Mouse (Mus musculus) hindbrain, embryonic 14.5 days (tissue): ENCODE results near the gene Lix1l. TPM values are rescaled to one million over a fixed set of nuclear protein-coding genes. Genes with fewer than 3 reads are reported as not detected.
A peak's percentile ranks its signal among the peaks of the same experiment; 100 is the strongest.

ENCODE experiments used
- ATAC-seq: fragments of 200-750 bp; cut with Nextera tagmentation; 2 replicates; pipeline ENCODE4 v1.8.0; 2017; ENCODE audit warnings: moderate number of reproducible peaks, mild to moderate bottlenecking, moderate TSS enrichment, moderate library complexity; ENCODE audit not compliant: low FRiP score
- DNase-seq: peaks from one replicate; pipeline ENCODE4 v3.0.0-alpha.2; 2015; ENCODE audit warnings: low spot score
- H3K27ac ChIP-seq: fragments of 300-500 bp; sonication (generic); 2 replicates; pipeline ENCODE4 v1.5.1; 2014; ENCODE audit warnings: mild to moderate bottlenecking, moderate library complexity
- H3K27me3 ChIP-seq: fragments of 300-500 bp; sonication (generic); 2 replicates; pipeline ENCODE4 v1.6.1; 2014; ENCODE audit warnings: mild to moderate bottlenecking, low read length, mixed read lengths; ENCODE audit not compliant: control insufficient read depth, insufficient read depth
- H3K36me3 ChIP-seq: fragments of 300-500 bp; sonication (generic); replicated peaks from 2 replicates; pipeline ENCODE4 v1.6.1; 2014; ENCODE audit not compliant: control insufficient read depth, insufficient read depth
- H3K4me1 ChIP-seq: fragments of 300-500 bp; sonication (generic); replicated peaks from 2 replicates; pipeline ENCODE4 v1.6.1; 2014; ENCODE audit warnings: antibody characterized with exemption, low read length, mixed read lengths; ENCODE audit not compliant: control insufficient read depth, insufficient read depth
- H3K4me2 ChIP-seq: fragments of 300-500 bp; sonication (generic); replicated peaks from 2 replicates; pipeline ENCODE4 v1.6.1; 2014; ENCODE audit warnings: mild to moderate bottlenecking, moderate library complexity
- H3K4me3 ChIP-seq: fragments of 300-500 bp; sonication (generic); replicated peaks from 2 replicates; pipeline ENCODE4 v1.5.1; 2014; ENCODE audit warnings: mild to moderate bottlenecking, low read length
- H3K9ac ChIP-seq: fragments of 300-500 bp; sonication (generic); 2 replicates; pipeline ENCODE4 v1.6.1; 2014
- H3K9me3 ChIP-seq: fragments of 300-500 bp; sonication (generic); 2 replicates; pipeline ENCODE4 v1.6.1; 2016; ENCODE audit warnings: low read length; ENCODE audit not compliant: control insufficient read depth
- WGBS: fragments of 180-500 bp; shearing (Covaris S2); extraction: QIAGEN DNeasy Blood & Tissue Kit; methylation state at CpG from one replicate; pipeline ENCODE4 v1.1.7; 2014; 5-methylcytosine and 5-hydroxymethylcytosine counted together
- polyA plus RNA-seq: library from polyadenylated mRNA; unstranded; fragments of >200 nt; fragmentation: Nextera tagmentation; extraction: Ambion mirVana; gene quantifications from 2 replicates; pipeline ENCODE4 v1.2.1, GENCODE M21; 2014

Gene Lix1l
- polyA plus RNA-seq, 1 experiment from 2014 or later, result 6.1 TPM

GRCm38 (mm10) chr3:96579239-96579750 lies 21.7 kb upstream of the Lix1l start:
- H3K4me1 ChIP-seq, result peaks cover 14% of the 10 kb centered on the region; the same call in 1 of the 2 replicates
- ATAC-seq (no peak), DNase-seq (no peak)
- no peak overlapping the region for H3K4me3 ChIP-seq
- H3K4me2 ChIP-seq, result no peak overlapping the region
- H3K9ac ChIP-seq, result no peak overlapping the region
- 0 out of 2 replicates have a peak, but pooled peaks cover 2% of the 10 kb centered on the region for H3K27me3 ChIP-seq
- H3K9me3 ChIP-seq, result no peaks in the 10 kb centered on the region
- no peak overlapping the region for H3K27ac ChIP-seq
- 79% methylated on average over 4 of the region's 4 CpGs for WGBS
- 0 out of 2 replicates have a peak, but pooled peaks cover 4% of the 10 kb centered on the region for H3K36me3 ChIP-seq

GRCm38 (mm10) chr3:96579885-96580454 lies 21.0 kb upstream of the Lix1l start:
- peak overlapping the region; percentile 21 for H3K4me3 ChIP-seq
- no peaks in the 10 kb centered on the region for H3K9me3 ChIP-seq
- H3K4me1 ChIP-seq, result peaks cover 14% of the 10 kb centered on the region; the same call in 1 of the 2 replicates
- H3K4me2 ChIP-seq, result peak overlapping the region; percentile 55
- 0 out of 2 replicates have a peak, but pooled peaks cover 2% of the 10 kb centered on the region for H3K27me3 ChIP-seq
- H3K27ac ChIP-seq, result no peak overlapping the region
- H3K9ac ChIP-seq, result peak overlapping the region; percentile 58
- ATAC-seq (peak; percentile 79), DNase-seq (peak; percentile 93)
- H3K36me3 ChIP-seq, result 0 out of 2 replicates have a peak, but pooled peaks cover 4% of the 10 kb centered on the region
- 9% methylated on average over 15 of the region's 16 CpGs for WGBS

- DNase-seq, result no peak
- Histone ChIP-seq H3K9me3 (no peaks in the 10 kb centered on the region), H3K4me2 (0 out of 2 replicates have a peak overlapping the region, but pooled peaks have one; percentile 55), H3K27me3 (0 out of 2 replicates have a peak, but pooled peaks cover 2% of the 10 kb centered on the region), H3K4me3 (no peak overlapping the region), H3K27ac (no peak overlapping the region), H3K4me1 (peaks cover 14% of the 10 kb centered on the region; the same call in 1 of the 2 replicates), H3K36me3 (0 out of 2 replicates have a peak, but pooled peaks cover 4% of the 10 kb centered on the region), H3K9ac (peak overlapping the region; percentile 58; the same call in 1 of the 2 replicates)
- WGBS, result 53% methylated on average over 6 of the region's 6 CpGs
- no peak for ATAC-seq
Observed at GRCm38 (mm10) chr3:96581141-96581540, 19.8 kb upstream of the Lix1l start.

- Histone ChIP-seq H3K4me1 (peaks cover 13% of the 10 kb centered on the region; the same call in 1 of the 2 replicates), H3K27me3 (0 out of 2 replicates have a peak, but pooled peaks cover 2% of the 10 kb centered on the region), H3K9ac (no peak overlapping the region), H3K4me2 (no peak overlapping the region), H3K36me3 (0 out of 2 replicates have a peak, but pooled peaks cover 4% of the 10 kb centered on the region), H3K9me3 (no peaks in the 10 kb centered on the region), H3K27ac (no peak overlapping the region), H3K4me3 (no peak overlapping the region)
- WGBS, result 87% methylated on average over 16 of the region's 16 CpGs
- ATAC-seq (no peak), DNase-seq (no peak)
Observed at GRCm38 (mm10) chr3:96581771-96582515, 19.0 kb upstream of the Lix1l start.

GRCm38 (mm10) chr3:96583386-96583785 lies 17.6 kb upstream of the Lix1l start:
- no peak overlapping the region for H3K4me2 ChIP-seq
- H3K9me3 ChIP-seq, result no peaks in the 10 kb centered on the region
- ATAC-seq (no peak), DNase-seq (no peak)
- H3K4me1 ChIP-seq, result peaks cover 9% of the 10 kb centered on the region; the same call in 1 of the 2 replicates
- no peak overlapping the region for H3K27ac ChIP-seq
- H3K4me3 ChIP-seq, result no peak overlapping the region
- H3K9ac ChIP-seq, result no peak overlapping the region
- WGBS, result 87% methylated on average over 5 of the region's 5 CpGs
- 0 out of 2 replicates have a peak, but pooled peaks cover 4% of the 10 kb centered on the region for H3K36me3 ChIP-seq
- H3K27me3 ChIP-seq, result 0 out of 2 replicates have a peak, but pooled peaks cover 2% of the 10 kb centered on the region

GRCm38 (mm10) chr3:96590657-96591056 lies 10.3 kb upstream of the Lix1l start:
- Histone ChIP-seq H3K27me3 (no peaks in the 10 kb centered on the region), H3K4me3 (no peak overlapping the region), H3K9me3 (no peaks in the 10 kb centered on the region), H3K4me1 (peaks cover 14% of the 10 kb centered on the region), H3K36me3 (no peaks in the 10 kb centered on the region), H3K9ac (no peak overlapping the region), H3K27ac (no peak overlapping the region), H3K4me2 (no peak overlapping the region)
- no peak for ATAC-seq
- no peak for DNase-seq
- WGBS, result 84% methylated on average over 4 of the region's 4 CpGs

- DNase-seq (peak; percentile 37), ATAC-seq (no peak)
- under 1% methylated on average over 10 of the region's 10 CpGs for WGBS
Observed at GRCm38 (mm10) chr3:96593374-96593773, 7.6 kb upstream of the Lix1l start.

GRCm38 (mm10) chr3:96593790-96594560 lies 7.0 kb upstream of the Lix1l start, which contains the start of gene Polr3gl:
TSS of gene Polr3gl (minus strand) at chr3:96594181.
- Histone ChIP-seq H3K27ac (peak within 1 kb of the TSS; percentile 80), H3K9me3 (no peaks in the 10 kb centered on the region), H3K4me1 (peaks cover 37% of the 10 kb centered on the region), H3K9ac (peak within 1 kb of the TSS; percentile 68), H3K36me3 (no peaks in the 10 kb centered on the region), H3K4me2 (peak within 1 kb of the TSS; percentile 71), H3K4me3 (peak within 1 kb of the TSS; percentile 57), H3K27me3 (no peaks in the 10 kb centered on the region)
- under 1% methylated on average over 37 of the region's 38 CpGs for WGBS
- DNase-seq (peak; percentile 89), ATAC-seq (peak; percentile 86)

More at GRCm38 (mm10) chr3:96593374-96593773, 7.6 kb upstream of the Lix1l start:
- Histone ChIP-seq H3K4me3 (peak overlapping the region; percentile 57), H3K9me3 (no peaks in the 10 kb centered on the region), H3K27me3 (no peaks in the 10 kb centered on the region), H3K4me1 (peaks cover 33% of the 10 kb centered on the region), H3K27ac (peak overlapping the region; percentile 80), H3K4me2 (peak overlapping the region; percentile 71), H3K36me3 (no peaks in the 10 kb centered on the region), H3K9ac (peak overlapping the region; percentile 68)
